Mouse (Mus musculus) spleen, postnatal 4 days (tissue): ENCODE measurements at regions not wholly inside any gene's neighbourhood (a gene's known extent, or its start where the extent isn't known, plus 50 kb on each side); places are given as distances from the start of the nearest gene placed in this dataset.

ENCODE experiments used
- DNase-seq, 2 experiments: peaks; one replicate each; pipeline ENCODE4 v3.0.0; 2022; ENCODE audit warnings: low spot score in 2 of 2

DNA sequence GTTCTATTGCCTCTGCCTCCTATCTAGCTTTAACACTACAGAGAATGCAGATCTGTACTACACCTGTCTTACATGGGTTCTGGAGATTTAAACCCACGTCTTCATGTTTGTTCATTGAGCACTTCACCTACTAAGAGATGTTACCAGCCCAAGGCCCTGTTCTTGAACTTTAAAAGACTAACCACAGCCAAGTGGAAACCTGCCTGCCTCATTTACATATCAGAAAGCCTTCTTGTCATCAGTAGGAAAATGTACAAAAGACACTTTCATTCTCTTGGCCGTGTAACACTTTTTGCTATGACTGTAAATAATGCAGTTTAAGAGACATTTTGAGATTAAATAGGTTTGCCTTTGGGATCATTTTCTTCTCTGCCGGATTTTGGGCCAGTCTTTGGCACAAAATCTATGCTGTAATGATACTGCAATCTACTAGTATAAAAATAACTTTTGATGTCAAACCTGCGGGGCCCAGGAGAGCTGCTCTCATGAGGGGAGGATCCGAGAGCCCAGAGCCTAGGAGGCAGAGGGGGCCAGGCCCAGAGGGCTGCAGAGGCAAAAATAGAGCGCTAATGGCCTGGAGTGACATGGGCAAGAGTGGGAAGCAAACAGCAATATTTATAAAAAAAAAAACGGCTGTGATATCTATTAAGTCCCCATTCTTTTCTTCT lies 318.4 kb upstream of the Myo3a start:
- no peak for DNase-seq

DNA sequence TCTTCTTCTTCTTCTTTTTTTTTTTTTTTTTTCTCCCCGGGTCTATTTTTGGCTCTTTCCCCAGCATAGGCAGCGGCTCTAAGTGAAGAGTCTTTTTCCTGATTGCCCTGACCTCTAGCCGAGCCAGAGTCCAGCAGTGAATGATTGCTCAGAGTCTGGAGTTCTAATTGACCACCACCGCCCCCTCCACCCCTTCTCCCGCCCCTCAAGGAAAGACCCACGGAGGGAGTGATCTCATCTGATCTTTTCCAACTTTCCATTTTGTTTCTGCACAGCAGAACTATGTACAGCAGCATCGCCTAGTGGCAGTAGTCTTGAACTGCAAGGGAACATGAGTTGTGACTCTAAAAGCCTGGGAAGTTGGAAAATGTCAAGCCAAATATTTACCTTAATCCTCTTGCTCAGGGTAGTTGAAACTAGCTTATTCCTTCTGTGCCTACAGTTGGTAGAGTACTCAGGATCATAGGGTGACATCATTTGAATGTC lies 317.8 kb upstream of the Myo3a start:
- peak; percentile 19 to 60 for DNase-seq

DNA sequence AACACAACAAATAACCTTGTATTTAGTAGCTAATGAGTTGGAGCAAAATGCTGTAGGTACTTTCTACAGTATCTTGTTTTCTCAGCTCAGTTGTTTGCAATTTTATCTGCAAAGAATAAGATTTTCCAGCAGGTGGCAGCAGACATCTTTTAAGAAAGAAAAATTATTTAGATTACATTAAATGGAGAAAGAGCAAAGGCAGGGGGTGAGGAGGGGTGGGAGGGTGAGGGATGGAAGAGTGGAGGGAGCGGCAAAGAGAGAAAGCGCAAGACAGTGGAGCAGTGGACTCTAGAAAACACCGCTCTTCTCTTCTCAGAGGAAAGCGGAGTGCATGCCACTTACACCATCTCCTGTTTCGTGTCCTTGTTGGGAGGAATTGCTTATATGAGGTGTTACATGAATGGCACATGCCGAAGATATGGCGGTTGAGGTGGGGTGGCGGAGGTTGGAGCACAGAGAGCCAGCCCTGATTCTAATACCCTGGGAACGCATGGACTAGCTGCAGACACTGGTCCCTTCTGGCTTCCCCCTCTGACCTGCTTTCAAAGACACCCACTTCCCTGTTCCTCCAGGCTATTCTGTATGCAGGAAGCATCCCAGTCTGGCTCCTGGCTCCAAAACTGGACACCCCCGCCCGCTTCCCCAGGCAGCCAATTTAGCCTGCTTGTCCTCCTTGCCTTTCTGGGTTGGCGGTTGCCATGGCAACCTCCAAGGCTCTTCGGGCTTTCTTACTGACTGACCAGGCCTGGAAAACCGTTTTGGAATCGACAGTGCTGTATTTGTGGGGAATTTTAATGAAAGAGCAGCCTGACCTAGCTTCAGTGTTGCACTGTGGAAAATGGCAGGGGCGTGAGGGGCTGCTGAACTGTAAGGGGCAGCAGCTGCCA lies 309.3 kb upstream of the Myo3a start:
- no peak for DNase-seq

DNA sequence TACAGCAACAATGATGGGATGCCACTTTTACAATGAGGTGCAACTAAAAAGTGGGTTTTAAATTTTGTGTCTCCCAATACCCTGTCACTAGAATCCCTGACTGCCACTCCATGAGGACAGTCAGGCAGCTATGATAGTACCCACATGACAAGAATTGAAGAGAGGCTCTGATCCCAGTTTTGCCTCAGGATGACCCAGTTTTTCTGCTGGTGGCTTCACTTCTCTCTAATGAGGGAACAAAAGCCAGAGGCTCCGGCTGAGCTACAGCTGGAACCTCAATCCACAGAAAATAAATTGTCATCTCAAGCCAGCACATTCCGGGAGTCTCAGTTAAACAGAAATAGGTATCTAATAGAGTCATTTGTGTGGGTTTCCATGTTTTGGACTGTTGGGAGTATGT lies 308.2 kb upstream of the Myo3a start:
- no peak for DNase-seq

DNA sequence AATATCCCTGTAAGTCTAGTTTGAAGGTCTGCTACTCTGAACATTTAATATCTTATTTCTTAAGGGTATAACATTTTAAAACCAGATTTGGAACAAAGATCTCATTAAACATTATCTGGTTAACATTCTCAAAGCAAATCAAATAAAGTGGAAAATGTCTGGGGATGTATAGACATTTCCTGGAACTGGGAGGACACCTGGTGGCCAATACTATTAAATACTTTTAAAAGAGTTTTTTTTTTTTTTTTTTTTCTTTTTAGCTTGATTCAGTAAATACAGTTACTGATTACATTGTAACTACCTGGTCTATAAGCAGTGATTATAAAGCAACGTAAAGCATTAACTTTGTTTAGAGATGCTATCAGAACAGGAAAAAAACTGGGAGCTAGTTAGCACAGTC lies 299.6 kb upstream of the Myo3a start:
- DNase-seq = no peak

DNA sequence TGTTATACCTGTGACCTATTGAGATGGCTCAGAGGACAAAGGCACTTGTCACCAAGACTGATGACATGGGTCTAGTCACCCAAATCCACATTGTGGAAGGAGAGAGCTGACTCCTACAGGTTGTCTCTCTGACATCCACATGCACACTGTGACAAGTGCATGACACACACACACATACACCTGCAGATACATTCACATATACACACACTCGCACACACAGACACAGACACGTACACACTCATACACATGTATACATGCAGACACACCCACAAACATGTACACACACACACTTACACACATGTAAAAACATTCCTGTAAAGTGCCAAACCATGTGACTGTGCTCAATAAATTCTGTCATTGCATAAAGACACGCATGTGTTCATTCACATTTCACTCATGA lies 287.3 kb upstream of the Myo3a start:
- no peak for DNase-seq

DNA sequence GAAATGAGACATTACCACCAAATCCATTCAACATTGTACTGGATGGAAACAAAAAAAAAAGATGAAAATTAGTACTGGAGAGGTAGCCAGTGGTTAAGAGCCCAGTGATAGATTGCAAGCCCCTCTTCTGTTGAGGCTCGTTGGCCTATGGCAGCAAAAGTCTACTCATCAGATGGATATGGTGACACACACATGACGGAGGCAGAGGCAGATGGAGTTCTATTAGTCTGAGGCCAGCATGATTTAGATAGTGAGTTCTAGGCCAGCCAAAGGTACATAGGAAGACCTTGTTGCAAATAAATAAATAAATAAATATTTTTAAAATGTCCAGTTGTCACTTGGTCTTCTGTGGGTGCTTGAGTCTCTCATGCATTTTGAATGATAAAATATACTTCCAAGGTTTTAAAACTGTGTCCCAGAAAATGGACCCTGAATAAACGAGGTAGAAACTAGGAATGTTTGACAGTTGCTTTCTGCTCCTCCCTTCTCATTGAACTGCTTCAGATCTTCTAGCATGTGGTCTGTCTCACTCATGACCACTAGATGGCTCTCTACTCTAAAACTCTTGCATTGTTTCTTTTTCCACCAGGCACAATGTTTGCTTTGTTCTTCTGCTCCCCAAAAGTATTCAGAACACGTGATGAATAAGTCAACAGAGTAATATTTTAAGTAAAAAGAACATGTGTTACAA lies 286.4 kb upstream of the Myo3a start:
- no peak for DNase-seq

DNA sequence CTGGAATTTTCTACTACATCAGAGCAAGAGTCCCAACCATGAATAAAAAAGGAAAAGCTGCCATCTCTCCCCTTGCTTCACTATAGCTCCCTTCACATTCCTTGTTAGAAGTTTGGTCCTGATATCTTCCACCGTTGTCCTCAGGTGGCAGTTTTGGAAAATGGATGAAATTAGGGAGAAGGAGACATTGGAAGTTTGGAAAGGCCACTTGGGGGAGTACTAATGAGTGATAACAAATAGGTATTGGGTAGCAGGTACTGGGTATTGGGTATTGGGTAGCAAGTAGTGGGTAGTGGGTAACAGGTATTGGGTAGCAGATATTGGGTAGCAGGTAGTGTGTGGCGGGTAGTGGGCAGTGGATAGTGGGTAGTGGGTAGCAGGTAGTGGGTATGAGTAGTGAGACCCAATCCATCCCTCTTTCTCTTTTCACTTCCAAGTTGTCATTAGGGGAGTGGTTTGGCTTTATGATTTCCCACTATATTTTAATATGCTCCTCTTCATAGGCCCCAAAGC lies 285.8 kb upstream of the Myo3a start:
- DNase-seq = no peak

DNA sequence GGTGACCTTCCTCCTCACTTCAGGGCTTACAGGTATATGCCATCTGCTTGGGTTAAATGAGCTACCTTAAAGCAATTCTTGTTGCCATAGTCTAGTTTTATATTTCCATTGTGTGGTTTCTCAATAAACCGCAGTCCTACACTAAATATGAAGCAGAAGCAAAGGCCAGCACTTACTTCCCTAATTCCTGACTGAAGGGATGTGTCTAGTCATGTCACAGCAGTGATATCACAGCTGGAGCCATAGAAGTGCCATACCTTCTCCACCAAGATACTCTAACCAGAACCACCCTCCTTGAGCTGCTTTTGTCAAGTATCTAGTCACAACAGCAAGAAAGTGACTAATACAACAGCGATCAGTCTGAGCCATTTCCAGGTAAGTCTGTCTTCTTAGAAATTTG lies 283.6 kb upstream of the Myo3a start:
- DNase-seq = no peak

DNA sequence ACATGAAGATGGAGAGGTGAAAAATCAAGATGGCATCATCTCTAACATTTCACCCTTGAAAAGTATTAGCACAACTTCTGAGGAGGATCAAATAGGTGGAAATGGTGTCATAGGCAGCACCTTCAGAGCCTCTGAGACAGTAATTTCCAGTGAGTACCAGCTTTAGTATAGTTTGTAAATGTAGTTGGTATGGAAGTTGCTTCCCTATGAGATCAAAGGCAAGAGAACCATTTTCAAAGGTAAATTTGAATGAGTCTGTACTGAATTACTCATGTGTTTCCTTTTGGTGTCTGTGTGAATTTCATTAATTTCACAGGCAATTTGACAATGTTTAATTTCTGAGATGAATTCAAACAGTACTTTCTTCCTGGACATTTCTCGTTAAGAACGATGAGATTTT lies 280.8 kb upstream of the Myo3a start:
- DNase-seq = no peak

DNA sequence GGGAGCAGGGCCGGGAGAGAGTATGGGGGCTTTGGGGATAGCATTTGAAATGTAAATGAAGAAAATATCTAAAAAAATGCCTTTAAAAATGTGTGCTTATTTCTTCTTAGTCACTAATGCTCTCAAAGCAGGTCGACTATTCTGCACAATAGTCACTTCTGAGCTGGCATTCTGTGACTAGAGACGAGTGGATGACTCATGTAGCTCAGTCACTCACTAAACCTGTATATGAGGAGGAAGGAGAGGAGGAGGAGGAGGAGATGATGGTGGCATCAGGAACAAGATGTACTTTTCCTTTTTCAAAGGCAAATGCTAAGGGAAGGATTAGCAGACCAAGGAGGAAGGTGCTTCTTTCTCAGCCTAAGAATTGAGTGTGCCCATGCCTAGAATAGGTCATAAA lies 276.0 kb upstream of the Myo3a start:
- no peak for DNase-seq

DNA sequence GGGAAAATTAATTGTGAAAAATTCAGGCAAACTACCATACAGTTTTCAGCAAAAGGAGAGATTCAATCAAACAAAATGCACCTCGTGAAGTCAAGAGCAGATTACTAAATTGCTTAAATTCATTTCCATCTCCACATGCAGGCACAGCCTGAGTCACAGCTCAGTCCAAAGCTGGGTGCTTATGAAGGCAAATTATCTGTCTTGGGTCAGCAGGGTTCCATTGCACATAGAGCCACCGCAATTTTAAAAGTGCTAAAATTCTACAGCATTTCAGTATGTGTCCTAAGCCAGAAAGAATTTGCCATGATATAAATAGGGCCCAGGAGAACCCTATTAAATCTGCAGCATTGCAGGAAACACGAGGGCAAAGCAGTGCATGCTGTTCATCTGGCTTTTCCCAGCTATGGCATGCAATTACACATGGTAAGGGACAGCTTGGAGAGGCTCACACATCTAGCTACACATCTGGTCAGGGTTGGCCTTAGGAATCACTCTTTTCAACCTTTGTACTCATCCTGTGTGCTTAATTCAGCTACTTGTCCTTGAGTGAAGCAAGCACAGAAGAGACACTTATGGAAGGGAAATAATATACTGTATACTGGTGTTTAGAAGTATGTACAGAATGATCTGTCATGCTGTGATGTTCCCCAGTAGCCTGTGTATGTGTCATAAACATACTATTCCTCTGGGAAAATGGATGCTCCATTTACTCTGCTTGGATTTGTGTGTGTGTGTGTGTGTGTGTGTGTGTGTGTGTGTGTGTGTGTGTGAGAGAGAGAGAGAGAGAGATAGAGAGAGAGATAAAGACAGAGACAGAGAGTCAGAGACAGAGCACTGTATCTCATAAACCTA lies 271.0 kb upstream of the Myo3a start:
- no peak for DNase-seq

DNA sequence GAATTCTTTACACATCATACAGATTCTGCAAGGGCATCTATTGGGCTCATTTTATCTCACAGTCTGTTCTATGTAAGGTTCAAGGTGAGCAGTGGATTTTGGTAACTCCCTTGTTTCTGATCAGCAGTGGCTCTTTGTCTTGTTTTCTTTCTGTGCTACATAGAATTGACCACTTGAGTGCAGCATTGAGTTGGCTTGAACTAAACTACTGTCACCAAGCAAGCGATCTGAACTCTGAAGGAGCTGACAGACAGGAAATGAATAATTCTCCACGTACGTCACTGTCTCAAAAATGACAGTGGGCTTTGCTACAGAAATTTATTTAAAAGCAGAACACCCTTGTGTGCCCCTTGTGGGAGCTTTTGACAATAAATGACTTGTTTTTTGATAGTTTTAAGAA lies 268.9 kb upstream of the Myo3a start:
- DNase-seq = no peak

DNA sequence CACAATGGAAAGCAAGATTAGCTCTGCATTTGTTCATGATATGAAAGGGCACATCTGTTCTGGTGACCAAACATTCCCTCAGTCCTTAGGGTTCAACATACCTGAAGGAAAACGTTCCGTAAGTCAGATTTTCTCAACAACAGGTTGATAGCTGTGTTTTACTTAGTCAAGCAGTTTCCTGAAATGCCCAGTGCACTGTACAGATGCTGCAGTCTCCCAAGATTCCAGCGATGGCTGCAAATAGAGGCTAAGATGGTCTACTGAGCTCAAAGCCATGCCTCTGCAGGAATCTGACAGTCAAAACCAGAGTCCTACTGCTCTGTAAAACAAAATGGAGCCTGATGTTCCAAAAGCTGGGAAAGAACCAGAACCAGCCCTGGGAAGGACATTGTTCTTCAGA lies 268.5 kb upstream of the Myo3a start:
- no peak for DNase-seq

DNA sequence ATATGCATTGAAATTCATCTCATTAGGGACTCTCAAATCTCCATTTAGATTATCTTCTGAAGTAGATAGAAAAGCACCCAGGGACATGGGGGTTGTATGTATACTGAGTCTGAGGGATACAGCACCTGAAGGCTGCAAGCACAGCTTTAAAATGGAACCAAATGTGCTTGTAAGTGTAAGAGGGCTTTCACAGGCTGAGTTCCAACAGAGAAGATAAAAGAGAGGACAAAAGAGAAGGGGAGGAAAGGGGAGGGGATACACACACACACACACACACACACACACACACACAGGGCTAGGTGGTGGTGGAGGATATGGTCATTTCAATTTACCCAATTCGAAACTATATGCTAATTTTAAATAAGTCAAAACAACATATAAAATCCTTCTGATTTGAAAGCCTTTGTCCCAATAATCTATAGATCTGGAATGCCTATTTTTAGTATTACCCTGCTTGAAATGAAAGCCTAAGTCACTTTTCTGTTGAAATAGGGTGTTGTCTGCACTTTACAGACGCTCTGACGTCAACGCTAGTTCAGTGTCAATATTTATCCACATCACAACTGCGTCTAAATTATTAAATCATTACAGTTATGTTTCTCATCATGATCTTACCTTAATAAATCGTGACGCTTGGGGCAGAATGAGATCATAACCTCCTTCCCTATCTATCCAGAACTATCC lies 263.8 kb upstream of the Myo3a start:
- no peak for DNase-seq

DNA sequence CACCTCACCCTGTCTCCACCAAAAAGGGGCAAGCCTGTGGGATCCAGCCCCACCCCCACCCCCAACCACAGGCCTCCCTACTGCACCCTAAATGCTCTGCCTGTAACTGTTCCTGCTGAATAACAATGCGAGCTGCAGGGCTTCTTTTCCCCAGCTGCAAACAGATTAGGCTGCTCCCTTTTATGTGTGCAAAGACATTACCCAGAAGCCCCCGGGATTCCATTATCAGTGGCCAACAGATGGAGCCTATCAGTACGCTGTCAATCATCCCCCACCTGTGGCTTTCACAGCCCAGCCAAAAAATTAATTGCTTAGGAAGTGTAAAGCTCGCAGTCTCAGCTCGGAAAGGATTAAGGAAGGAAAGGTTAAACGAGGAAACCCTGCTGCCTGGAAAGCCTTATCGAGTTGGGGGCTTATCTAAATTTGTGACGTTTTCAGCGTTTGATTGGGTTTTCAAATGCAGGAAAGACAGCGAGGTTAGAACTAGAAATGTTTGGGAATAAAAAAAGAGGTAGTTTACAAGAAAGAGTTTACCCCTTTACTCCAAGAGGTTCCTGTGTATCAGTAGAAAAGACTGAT lies 263.2 kb upstream of the Myo3a start:
- DNase-seq = peak in 1 of 2 experiments; percentile 34

DNA sequence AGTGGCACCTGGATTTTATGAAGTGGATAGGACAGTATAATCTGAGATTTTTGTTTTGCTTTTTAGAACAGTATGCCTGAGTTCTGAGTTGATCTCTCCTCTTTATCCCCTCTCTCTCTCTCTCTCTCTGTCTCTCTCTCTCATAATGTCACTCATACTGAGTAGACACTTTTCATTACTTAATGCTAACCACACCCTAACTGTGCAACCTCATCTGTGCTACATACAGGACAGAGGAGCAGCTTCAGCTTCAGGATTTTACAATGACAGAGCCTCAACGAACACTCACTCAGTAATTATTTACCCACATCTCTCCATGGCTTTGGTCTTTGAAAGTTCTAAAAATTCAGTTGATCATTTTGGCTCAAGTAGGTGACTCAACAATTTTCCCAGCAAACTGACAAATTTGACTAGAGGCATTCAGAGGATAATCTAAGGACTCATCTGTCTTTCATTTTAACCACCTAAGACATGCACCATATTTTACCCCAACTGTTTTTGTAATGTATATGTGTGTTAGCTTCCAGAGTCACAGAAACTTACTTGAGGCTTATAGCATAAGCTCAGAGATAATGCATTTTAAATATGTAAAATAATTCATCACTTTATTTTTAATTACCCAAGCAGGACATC lies 256.4 kb upstream of the Myo3a start:
- no peak for DNase-seq

DNA sequence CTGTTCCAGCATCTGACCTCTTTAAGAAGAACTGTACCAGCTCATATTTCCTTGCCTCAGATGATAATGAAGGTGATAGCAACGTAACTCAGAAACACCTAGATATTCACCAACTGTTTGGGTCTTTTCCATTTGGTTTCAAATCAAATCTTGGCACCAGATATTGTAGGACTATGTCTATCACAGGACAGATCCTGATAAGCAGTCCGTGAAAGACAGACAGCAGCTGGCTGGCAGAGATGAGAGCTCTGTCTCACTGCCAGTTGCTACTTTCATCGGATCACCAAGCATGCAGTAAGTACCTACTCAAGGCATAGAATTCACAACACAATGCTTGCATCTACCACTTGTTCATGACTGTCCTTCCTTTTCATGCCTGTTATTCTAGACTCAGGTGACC lies 252.7 kb upstream of the Myo3a start:
- no peak for DNase-seq

DNA sequence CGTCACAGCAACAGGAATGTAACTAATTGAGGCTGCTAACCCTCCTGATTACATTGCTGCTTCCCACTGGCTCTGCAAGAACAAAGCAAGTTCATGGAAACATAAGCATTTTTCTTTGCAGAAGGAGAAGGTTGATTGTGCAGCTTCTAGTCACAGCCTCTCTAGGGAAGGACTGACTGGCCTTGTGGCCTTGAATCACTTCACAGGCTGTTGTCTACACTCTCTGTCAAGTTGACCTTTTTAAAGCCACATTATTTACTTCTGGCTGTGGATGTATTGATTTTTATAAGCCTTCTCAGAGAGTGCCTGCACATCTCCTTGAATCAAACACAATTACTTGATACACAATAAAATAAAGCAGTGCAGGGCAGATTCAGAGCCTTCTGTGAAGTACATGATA lies 251.8 kb upstream of the Myo3a start:
- no peak for DNase-seq

DNA sequence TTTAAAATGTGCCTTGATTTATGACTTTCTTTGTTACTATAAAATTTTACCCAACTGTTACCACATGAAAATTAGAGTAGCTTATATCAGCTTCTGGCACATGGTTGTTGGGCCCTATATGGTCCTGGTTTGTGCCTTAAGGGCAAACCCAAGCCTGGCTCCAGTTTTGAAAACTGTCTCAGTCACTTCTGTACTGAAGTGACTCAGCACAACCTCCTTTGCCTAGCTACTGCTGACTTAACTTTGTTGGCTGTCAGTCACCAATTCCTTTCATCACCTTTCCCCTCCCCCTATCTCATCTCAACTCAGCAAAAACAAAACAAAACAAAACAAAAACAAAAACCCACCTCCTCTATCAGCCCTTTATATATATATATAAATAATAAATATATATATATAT lies 251.0 kb upstream of the Myo3a start:
- no peak for DNase-seq
